Mouse (Mus musculus) A20 (cell line): ENCODE data around the gene Gm28230.

ENCODE experiments used
- DNase-seq: peaks from one replicate; pipeline ENCODE4 v3.0.0-alpha.2; 2011; ENCODE audit warnings: low read depth, low spot score

Gene Gm28230

DNA sequence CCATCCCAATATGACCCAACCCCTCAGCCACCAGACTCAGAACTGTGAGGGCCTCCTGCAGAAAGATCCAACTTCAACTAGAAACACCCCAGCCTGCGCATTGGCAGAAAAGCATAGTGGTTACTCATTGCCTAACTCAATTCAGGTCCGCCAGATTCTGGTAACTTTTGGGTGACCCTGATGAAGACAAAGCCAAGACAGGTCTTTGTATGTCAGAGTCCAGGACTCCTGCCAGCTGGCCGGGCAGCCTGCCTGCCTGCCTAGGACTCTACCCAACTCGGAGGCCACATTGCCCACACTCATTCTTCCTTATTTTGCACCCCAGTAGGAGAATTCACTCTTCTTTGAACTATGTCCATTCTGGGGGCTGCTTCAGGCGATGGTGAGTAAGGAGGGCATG lies at the start of gene Gm28230:
Gene Gm28230 (plus strand): TSS at position 178 of the 400 bp plus-strand sequence.
- no peak for DNase-seq

DNA sequence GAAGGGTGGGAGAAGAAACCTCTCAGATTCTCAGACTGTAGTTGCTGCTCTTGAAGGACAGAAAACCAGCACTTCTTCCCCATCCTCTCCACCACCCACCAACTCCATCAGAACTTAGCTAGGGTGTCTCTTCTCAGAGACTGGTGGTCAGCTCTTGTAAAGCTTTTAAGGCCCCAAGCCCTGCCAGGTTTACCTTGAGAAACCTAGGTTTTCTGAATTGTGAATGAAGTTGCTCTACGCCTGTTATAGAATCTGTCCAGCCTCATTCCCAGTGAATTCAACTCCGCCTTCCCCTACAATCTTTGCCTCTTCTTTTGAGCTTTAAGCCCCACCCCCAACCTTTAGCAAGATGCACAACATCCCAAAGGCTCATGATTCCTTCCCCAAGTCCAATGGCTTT lies 49.4 kb upstream of the Gm28230 start:
- DNase-seq = no peak

DNA sequence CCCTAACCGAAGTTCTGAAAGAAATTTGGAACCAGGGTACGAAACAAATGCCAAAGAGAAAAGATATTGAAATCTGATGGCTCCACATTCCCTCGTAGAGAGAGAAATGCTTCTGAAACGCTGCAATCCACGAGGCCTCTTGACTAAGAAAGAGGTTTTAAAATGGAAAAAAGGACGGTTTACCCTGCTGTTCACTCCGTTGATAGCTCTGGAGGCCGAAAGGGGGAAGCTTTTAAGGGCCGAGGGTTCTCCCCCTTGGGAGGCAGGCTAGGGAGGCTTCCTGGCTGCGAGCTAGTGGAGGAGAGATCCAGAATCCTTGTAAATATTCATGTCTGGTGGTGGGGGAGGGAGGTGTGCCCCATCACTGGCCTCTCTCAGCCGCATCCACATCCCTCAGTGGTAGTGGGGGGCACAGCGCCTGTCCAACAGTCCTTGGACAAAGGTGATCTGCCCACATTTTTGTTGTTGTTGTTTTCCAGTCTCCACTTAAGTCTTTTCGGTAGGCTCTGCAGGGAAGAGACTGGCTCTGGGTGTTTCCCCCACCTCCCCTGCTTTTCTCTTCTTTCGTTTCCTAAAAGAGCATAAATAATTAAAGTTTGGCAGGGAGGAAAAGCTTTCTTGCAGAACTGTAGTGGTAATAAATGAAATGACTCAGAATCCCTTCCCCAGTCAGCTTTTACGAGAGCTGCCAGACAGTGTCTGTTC lies 47.5 kb upstream of the Gm28230 start, which contains the start of gene Hoxd11:
Gene Hoxd11 (plus strand): TSS at position 667 of the 705 bp plus-strand sequence.
- DNase-seq = no peak

DNA sequence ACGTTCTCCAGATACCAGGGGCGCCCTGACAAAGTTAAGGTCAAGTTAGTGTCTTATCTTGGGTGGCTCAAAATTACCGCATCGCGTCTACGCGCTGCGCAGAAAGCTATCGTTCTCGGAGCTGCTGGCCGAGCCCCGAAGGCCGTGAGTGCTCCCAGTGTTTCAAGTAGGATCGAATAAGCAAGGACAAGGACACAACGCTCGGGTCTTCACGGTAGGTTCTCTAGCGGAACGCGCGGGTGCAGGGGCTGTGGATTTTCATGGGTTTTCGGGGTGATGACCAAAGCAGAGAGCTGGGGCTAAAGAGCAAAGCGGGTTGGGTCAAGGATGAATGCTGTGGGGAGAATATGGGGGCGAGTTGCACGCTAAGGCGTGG lies 46.9 kb upstream of the Gm28230 start:
- no peak for DNase-seq

DNA sequence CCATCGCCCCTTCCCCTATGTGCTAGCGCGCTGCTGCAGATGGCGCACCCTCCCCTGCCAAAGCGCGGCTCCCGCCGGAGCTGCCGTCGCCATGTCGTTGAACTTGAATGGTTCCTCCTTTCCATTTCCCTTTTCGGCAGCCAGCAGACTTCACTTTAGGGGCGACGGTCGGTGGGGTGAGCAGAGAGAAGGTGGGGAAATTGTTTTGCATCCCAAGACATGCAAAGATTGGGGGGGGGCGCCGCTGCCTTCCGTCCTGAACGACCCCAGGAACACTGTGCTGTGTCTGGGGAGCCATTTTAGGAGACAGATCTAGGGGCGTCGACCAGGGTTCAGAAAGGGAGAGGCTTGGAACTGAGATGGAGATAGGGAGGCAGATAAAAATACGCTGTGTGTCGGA lies 46.5 kb upstream of the Gm28230 start:
- no peak for DNase-seq

DNA sequence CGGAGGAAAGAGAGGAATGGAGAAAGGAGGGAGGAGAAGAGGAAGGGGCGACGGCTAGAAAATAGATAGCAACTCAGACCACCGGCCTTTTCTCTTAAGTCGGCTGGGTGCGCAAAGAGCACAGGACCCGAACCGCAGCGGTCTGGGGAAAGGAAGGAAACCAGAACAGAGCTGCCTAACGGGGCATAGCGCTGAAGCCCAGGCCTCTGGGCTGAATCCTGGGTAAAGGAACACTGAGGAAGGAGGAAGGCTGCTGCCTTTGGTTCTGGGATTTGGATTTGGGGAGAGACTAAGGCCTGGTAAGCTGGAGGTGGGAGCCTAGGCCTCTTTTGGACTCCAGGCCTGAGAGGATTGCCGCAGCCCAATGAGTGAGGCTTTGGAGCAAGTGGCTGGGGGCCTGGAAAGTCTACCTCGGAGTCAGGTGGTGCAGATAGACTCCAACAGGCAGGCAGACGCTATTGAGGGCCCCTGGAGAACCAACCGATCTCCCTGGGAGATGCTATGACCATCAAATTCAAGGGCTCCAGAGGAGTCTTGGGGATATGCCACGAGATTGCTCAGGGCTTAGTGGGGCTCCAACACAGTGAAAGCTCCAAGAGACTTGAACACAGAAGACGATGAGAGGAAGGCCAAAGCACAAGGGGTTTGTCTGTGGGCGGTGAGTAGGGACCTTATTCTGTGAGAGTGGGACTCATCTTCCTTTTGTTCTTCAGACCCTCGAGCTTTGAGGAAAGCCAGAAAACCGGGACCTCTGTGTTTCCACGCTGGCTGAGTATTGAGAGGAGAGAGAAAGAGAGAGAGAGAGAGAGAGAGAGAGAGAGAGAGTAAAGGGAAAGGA lies 45.7 kb upstream of the Gm28230 start:
- no peak for DNase-seq

DNA sequence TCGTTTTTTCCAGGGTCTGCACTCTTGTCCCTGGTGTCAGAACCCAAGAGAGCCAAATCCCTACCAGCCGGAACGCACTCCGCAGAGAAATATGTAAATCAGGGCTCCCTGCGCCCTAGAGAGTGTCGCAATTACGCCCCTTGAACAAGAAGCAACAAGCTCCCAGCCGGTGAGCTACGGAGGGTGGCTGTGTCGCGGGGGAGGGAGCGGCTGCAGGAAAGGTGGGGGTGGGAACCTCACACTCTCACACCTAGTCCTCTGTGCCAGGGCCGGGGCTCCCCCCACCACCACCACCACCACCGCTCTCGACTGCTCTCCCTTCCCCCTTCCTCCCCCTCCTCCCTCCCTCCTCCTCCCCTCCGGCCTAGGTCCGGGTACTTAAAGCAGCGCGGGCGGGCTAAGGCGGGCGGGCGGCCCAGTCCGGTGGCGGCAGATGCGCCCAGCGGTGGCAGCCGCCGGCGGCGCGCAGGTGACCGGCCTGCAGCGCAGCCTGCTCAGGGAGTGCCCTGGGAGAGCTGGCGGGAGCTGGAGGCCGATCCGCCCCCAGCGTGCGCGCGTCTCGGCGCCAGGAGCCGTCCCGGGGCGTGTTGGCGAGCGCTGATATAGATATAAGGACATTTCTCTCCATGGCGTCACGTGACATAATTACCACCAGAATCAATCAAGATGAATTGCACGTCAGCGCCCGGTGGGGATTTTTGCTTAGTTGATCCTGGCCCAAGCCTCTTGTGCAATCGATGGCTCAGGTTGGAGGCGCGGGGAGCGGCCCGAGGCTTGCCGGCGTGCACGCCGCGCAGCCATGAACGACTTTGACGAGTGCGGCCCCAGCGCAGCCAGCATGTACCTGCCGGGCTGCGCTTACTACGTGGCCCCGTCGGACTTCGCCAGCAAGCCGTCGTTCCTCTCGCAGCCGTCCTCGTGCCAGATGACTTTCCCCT lies 44.7 kb upstream of the Gm28230 start:
- DNase-seq = no peak

DNA sequence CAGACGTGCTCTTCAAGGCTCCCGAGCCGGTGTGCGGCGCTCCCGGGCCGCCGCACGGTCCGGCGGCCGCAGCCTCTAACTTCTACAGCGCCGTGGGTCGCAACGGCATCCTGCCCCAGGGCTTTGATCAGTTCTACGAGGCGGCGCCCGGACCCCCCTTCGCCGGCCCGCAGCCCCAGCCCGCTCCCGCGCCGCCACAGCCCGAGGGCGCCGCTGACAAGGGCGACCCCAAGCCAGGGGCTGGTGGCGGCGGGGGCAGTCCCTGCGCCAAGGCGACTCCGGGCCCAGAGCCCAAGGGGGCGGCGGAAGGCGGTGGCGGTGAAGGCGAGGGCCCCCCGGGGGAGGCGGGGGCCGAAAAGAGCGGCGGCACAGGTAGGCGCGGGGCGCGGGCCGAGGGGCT lies 43.7 kb upstream of the Gm28230 start:
- no peak for DNase-seq

DNA sequence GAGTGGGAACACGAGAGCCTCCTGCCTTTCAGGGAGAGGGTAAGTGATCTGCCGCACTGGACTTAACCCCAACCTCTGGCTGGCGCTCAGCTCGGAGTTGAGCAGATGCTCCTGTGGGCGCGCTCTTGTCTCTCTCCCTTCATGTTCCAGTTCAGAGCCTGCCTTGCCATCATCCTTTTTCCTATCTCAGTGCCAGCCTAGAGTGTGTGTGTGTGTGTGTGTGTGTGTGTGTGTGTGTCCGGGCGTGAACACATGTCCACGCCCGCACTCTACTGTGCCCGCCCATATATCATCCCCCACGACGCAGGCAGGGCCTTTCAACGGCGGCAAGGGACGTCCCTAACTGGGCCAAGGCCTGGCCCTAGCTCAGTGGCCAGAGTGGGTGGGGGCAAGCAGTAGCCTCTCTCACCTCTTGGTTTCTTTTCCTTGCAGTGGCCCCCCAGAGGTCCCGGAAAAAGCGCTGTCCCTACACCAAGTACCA lies 43.0 kb upstream of the Gm28230 start:
- no peak for DNase-seq

DNA sequence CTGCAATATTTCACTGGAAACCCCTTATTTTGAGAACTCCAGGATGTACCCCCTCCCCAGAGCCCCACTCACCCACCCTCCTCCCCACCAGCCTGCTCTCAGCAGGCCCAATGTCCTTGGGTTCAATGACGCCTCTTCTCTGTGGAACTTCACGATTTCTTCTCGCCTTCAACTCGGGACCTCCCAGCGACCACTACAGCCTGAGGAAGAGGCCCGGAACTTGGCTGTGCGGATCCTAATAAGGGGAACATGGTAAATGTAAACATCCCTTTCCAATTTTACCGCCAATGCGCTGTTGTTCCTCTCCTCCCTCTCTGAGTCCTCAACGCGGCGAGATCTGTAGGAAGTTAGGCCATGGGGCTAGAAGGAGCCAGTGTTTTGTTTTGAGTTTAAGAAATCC lies 42.4 kb upstream of the Gm28230 start:
- DNase-seq = no peak

DNA sequence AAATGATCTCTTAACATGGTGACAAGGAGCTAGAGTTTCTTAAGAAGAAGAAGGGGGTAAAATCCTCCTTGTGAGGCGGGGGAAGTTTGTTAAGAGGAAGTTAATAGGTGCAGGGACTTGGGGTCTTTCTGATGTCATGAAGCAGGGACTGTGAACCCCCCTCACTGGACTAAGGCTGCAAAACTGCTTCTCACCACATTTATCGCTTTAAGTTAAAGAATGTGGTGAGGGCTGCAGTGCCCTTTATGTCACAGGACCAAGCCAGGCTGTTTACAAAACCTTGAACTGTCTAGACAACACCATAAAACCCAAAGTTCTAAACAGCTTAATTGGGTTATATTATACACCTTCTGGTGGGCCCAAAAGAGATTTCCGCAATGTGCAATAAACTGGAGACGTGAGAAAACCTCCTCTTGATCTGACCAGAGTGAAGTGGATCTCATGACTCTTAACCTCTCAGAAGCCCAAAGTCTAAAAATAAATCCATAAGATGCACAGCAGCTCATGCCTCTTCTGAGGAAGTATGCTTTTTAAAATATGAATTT lies 41.4 kb upstream of the Gm28230 start:
- no peak for DNase-seq

DNA sequence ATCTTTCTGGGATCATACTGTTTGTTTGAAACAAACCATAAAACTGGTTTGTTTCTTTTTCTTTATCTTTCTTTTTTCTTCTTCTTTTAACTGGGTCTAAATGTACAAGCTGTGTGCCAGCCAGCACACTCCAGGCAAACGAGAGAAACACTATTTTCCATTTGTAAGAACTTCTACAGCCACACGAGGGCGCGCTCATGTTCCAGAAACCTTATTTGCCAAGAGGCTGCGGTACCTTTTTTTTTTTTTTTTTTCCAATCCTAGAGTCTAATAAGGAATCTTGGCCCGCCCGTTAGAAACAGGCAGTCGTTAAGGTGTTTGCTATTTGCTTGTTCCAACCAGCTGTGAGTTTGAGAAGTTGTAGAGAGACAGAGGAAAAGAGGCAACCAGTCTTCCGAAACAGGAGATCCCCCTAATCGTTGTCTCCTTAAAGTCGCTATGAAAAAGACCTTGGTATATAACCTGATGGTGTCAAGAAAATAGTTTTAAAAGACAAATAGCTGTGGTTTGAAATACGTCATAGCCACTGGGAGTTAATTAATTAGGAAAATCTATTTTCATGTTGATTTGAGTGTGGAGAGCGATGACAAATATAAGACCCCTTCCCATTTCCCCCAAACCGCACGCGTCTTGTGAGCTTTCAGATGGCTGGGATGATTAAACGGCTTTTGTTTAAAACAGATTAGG lies 40.1 kb upstream of the Gm28230 start:
- DNase-seq = peak; percentile 35

DNA sequence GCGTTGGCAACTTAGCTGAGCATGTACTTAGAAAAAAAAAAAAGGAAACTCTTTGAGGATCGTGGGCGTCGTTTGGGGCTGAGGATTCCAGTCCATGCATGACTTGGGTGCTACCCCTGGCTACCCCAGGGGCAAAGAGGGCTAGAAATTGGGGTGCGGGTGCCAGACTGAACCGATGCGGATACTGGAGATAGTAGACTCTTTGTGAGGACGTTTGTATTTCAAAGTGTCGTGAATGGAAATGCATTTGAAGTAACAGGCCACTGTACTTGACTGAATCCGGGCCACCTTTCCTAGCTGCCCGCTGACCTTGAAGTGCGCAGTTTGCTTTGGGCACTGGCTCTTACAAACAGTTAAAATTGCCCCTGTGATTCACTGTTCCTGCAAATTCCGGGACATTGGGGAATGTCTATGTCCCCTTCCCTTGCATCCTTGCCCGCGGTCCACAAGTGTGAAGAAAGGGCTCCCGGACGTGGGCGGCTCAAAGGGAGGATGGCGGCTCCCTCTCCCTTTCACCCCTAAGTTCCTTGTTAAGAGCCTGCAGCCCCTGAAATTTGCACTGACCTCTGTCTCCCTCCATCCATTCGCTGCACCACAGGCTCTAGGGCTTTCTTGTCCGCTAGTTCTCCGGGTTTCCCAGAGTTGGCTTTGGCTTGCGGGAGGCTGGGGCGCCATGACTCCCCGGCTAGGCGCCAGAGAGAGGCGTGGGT lies 39.4 kb upstream of the Gm28230 start:
- no peak for DNase-seq

DNA sequence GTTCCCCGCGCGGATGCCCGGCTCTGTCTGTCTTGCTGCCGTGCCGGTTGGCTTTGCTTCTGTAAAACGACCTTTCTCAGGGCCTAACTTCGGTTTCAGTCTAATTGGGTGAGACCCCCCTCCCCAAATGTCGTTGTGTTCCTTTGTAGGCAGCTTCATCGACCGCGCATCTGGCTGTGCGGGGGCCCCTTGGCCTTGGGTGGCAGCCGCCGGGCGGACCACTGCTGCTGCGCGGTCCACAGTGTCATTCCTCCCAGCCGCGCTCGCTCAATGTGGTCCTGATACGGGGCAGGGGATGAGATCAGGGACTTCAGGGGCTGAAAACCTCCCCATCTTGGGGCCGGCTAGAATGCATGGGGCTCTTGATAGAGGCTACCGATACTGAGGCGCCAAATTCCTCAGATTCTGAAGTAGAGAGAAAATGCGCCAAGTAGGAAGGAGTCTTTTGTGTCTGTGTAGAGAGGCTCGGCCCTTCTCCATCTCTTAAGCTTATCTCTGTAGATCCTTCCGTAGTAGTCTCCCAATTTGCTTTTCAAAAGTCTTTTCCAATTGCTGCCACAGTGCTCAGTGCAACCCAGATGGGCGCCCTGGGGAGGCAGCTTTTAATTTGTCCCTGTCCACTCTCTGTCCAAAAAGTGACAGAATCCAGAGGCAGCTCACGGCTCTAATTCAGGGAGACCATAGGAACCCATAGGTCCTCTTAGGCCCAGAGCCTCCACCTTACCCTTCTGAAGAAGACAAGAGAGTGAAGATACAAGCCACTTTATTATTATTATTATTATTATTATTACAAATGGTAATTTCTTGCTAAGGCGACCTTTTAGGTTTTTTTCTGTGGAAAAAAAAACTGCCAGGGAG lies 38.6 kb upstream of the Gm28230 start:
- no peak for DNase-seq

DNA sequence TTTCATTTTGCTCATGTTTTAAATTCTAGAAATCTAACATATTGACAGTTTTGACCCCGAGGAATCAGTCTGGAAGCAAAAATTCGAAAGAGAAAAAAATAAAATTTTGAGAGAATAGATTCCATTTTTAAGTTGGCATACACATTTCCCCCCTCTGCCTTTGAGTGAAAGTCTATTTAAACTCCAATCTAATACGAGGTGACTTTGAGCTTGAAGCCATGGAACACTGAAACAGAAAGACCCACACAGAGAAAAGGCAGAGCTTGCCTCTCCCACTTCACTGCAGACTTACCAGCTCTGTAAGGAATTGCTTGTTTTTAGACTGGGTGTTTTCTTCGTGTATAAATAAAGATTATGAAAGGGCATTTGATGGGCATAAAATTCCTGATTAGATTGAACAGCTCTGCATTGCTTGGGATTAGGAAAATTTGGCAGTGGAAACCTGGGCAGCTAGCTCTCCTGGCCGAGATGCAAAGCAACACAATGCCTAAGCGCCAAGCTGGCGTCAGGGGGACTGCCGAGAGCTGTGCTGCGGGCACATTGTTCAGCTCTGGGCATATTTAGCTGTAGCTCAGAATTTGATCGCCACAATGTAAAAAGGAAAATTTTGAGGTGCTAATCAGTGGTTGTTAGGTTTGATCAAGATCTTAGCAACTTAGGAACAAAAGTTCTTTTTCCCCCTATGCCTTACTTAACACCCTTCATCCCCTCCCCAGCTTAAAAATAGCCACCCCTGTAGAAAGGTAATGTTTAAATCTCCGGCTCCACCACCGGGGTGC lies 37.5 kb upstream of the Gm28230 start:
- no peak for DNase-seq

DNA sequence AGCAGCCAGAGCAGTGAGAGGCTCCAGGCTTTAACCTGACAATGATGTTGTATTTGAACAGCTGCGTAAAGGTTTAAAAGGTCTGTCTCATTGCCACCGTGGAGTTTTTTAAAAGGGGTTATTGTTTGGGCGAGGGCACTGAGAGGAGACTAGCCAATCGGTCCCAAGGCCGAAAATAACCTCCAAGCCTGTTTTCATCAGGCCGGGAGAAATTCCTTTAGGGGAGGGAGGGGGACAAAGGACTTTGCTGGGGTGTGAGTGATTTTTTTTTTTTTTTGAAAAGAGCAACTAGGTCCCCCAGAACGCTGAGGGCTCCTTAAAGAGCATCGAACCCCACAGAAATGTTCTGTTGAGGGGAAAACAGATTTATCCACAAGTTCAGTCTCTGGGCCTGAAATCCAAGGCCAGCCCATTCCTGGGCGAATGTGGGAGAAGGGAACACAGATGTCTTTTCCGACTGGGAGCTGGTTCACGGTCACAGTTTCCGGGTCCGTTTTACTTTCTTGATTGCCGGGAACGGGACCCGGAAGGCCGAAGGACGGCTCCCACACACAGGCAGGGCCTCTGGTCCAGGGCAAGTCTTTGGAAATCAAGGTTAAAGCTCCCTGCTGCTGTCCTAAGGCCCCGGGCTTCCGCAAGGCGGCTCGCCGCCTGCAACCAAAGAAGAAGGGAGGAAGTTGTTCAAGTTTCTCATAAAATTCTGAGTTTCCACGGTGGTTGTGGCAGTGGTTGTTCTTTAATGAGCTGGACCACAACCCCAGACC lies 36.8 kb upstream of the Gm28230 start:
- DNase-seq = no peak

DNA sequence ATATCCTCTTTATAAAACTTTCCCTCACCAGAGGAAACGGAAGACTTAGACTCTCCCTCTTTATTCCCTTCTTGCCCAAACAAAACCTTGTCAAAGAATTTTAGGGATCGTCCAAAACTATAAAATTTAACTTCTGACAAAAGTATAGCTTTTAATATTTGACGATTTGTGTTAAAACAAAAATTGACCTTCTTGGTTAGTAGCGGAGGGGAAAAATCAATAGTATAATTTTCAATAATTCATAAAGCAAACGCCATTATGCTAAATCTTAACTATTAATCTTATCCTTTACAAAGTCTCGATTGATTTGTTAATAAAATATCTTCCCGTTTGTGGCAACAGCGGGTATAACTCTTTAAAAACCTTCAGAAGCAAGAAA lies 36.2 kb upstream of the Gm28230 start:
- no peak for DNase-seq
